Mouse (Mus musculus): ENCODE data around the gene Rims1. TPM values are rescaled to one million over a fixed set of nuclear protein-coding genes. Genes with fewer than 3 reads are reported as not detected.

Rims1 gene
- polyA plus RNA-seq, 1 experiment, result 0.40 TPM

DNA sequence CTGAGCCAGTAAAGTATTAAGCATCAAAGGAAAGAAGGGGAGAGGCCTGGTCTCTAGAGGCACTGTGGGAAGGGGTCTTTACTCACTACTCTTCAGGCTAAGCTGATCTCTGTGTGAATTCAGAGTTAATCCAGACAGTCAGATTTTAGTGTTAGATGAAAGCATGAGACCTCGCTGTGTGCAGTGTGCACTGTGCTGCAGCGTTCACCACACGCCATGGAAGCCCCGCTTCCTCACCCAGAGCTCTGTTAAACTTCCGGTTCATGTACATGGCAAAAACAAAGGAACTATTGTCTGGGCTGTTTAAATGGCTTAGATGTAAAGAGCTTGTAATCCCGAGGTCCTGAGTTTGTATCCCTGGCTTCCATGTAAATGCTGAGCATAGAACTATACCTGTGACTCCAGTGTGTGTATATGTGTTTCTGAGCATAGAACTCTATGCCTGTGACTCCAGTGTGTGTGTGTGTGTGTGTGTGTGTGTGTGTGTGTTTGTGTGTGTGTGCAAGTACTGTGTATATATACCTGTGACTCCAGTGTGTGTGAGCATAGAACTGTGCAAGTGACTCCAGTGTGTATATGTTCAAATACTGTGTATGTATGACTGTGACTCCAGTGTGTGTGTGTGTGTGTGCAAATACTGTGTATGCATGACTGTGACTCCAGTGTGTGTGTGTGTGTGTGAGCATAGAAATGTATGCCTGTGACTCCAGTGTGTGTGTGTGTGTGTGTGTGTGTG is 484.7 kb downstream of the Rims1 start:
- no peaks in the 10 kb centered on the region for H3K4me1 ChIP-seq (ENCODE audit: control insufficient read depth, insufficient read depth, low read length)
- no peak overlapping the region for H3K4me3 ChIP-seq (ENCODE audit: insufficient read depth, low read length)
- no peak overlapping the region for H3K27ac ChIP-seq (ENCODE audit: insufficient read depth, low read length)
- TF ChIP-seq CTCF (IDR thresholded peaks at IDR 0.05; ENCODE audit: borderline replicate concordance, insufficient read depth, low read length), result no peak
- no peak for TF ChIP-seq POLR2A (IDR thresholded peaks at IDR 0.05; ENCODE audit: low read depth, low read length)

DNA sequence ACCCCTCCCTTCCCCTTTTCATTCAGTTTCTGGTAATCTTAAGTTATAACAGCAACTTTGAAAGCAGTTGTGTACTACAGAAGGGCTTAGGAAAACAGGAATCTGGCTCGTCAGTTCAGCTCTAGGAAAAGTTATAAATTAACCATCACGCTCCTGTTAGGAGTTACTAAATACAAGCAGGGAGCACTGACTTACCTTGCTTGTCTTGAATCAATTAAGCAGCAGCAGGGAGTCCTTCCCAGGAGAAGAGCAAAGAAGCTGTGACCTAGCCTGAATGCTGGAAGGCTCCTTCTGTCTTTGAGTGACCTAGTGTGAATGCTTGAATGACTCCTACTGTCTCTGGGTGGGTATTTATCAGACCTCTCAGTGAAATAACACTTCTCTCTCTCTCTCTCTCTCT is 490.3 kb downstream of the Rims1 start:
- TF ChIP-seq CTCF (IDR thresholded peaks at IDR 0.05; ENCODE audit: borderline replicate concordance, insufficient read depth, low read length) (no peak), POLR2A (IDR thresholded peaks at IDR 0.05; ENCODE audit: low read depth, low read length) (no peak)
- Histone ChIP-seq H3K4me3 (ENCODE audit: insufficient read depth, low read length) (no peak overlapping the region), H3K4me1 (ENCODE audit: control insufficient read depth, insufficient read depth, low read length) (no peaks in the 10 kb centered on the region)

DNA sequence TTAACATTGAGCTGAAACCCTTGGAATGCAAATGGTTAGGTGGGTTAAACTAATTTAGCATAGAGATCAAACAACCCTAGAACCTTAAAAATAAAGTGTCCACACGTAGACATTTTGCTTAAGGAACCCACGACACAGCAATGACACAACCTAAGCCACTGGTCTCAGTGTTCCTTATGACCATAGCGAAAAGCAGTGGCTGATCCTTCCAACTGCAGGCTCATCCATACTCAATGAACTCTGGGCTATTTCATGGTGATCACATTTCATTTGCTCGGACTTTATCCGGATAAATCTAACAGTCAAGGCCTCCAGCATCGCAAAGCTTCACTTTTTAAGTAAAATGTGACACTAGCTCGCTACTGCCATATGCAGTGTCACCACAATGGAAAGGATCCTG is 494.3 kb downstream of the Rims1 start:
- no peak overlapping the region for H3K27ac ChIP-seq (ENCODE audit: insufficient read depth, low read length)
- TF ChIP-seq CTCF (IDR thresholded peaks at IDR 0.05; ENCODE audit: borderline replicate concordance, insufficient read depth, low read length) (no peak), POLR2A (IDR thresholded peaks at IDR 0.05; ENCODE audit: low read depth, low read length) (no peak)
- H3K4me1 ChIP-seq (ENCODE audit: control insufficient read depth, insufficient read depth, low read length), result no peaks in the 10 kb centered on the region
- no peak overlapping the region for H3K4me3 ChIP-seq (ENCODE audit: insufficient read depth, low read length)

More for the DNA sequence above, 490.3 kb downstream of the Rims1 start:
- H3K27ac ChIP-seq (ENCODE audit: insufficient read depth, low read length), result no peak overlapping the region

DNA sequence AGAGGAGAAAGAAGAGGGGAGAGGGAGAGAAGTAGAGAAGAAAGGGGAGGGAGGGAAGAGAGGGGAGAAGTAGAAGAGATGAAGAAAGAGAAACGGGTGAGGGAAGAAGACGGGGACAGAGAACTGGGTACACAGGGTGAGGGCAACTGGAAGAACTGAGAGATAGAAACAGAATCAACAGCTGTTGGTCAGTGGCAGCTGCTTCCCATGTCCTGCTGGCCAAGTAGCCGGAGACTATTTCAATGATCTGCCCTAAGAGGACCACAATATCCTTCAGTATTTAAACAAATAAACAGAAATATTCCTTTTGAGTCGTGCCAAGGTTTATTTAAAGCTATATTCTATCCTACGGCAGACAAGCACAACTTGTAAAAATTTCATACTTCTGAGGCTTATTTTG is 499.3 kb downstream of the Rims1 start:
- TF ChIP-seq POLR2A (IDR thresholded peaks at IDR 0.05; ENCODE audit: low read depth, low read length) (no peak), CTCF (IDR thresholded peaks at IDR 0.05; ENCODE audit: borderline replicate concordance, insufficient read depth, low read length) (no peak)
- H3K4me1 ChIP-seq (ENCODE audit: control insufficient read depth, insufficient read depth, low read length), result no peaks in the 10 kb centered on the region

DNA sequence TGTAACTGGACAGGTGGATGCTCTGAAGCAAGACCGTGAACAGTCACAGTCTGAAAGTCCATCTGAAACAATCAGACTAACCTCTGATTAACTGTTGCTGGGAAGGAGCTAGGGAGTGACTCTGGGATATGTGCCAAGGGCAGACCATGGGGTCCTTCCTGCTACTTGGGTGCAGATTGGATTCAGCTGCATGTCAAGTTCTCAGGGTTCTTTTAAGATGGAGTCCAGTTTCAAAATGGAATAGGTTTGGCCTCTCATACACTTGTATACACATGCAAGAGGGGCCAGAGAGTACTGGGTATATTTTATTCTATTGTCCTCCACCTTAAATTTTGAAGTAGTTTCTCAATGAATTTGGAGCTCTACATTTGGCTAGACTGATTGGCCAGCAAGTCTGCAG is 499.9 kb downstream of the Rims1 start:
- TF ChIP-seq CTCF (IDR thresholded peaks at IDR 0.05; ENCODE audit: borderline replicate concordance, insufficient read depth, low read length) (no peak), POLR2A (IDR thresholded peaks at IDR 0.05; ENCODE audit: low read depth, low read length) (no peak)
- H3K4me1 ChIP-seq (ENCODE audit: control insufficient read depth, insufficient read depth, low read length), result no peaks in the 10 kb centered on the region
- no peak overlapping the region for H3K27ac ChIP-seq (ENCODE audit: insufficient read depth, low read length)
- H3K4me3 ChIP-seq (ENCODE audit: insufficient read depth, low read length), result no peak overlapping the region

More for the DNA sequence above, 499.3 kb downstream of the Rims1 start:
- no peak overlapping the region for H3K27ac ChIP-seq (ENCODE audit: insufficient read depth, low read length)
- no peak overlapping the region for H3K4me3 ChIP-seq (ENCODE audit: insufficient read depth, low read length)

DNA sequence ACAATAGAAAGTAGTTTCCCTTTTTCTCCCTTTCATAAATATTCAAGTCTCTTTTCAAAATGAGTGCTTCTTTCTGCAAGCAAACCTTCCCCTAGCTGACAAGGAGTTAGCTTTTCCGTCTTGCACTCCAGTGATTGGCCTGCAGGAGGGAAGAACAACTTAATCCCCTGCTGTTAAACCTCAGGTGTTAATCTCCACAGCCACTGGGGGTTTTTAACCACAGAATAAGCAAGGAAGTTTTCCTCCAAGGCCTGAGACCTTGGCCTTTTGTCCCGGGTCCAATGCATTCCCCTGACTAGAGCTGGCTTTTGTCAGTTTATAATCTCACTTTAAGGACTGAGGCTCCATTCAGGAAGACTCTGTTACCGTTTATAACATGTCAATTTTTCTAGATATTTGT is 511.8 kb downstream of the Rims1 start:
- no peak for TF ChIP-seq POLR2A (IDR thresholded peaks at IDR 0.05; ENCODE audit: low read depth, low read length)
- no peak for TF ChIP-seq CTCF (IDR thresholded peaks at IDR 0.05; ENCODE audit: borderline replicate concordance, insufficient read depth, low read length)
- H3K4me3 ChIP-seq (ENCODE audit: insufficient read depth, low read length), result no peak overlapping the region
- no peak overlapping the region for H3K27ac ChIP-seq (ENCODE audit: insufficient read depth, low read length)
- no peaks in the 10 kb centered on the region for H3K4me1 ChIP-seq (ENCODE audit: control insufficient read depth, insufficient read depth, low read length)

DNA sequence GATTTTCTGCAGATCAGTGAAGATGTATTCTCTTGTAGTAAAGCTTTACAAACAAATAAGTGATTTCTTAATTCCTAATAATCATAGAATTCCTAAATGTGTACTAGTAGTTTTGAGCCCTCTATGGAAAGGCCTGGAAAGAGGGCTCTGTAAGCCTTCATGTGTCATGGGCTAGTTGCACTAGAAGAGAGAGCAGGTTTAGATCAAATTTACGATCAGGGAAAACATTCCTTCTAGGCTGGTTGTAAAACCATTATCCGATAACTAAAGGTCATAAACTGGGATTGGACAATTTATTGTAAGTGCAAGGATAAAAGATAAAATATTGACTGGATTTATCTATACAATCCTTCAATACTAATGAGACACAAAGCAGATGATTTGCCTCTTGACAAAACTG is 512.5 kb downstream of the Rims1 start:
- no peak overlapping the region for H3K4me3 ChIP-seq (ENCODE audit: insufficient read depth, low read length)
- no peak overlapping the region for H3K27ac ChIP-seq (ENCODE audit: insufficient read depth, low read length)
- H3K4me1 ChIP-seq (ENCODE audit: control insufficient read depth, insufficient read depth, low read length), result no peaks in the 10 kb centered on the region
- TF ChIP-seq CTCF (IDR thresholded peaks at IDR 0.05; ENCODE audit: borderline replicate concordance, insufficient read depth, low read length), result no peak
- no peak for TF ChIP-seq POLR2A (IDR thresholded peaks at IDR 0.05; ENCODE audit: low read depth, low read length)

DNA sequence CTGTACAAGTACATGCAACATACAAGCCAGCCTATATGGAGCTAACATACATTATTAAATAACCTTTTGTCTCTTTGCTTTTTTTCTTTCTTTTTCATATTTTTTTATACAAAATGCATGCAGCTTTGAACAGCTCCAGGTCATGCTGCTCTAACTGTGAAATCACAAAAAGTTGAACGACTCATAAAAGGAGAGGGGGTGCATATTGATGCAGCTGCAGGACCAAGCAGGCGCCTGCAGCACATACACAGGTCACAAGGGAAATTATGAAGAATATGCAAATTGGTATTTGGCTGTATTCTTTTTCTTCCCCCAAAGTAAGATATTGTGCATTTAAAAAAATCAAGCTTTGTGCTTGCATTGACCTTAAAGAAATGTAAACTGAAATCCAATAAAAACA is 519.0 kb downstream of the Rims1 start:
- no peak overlapping the region for H3K4me3 ChIP-seq (ENCODE audit: insufficient read depth, low read length)
- TF ChIP-seq CTCF (IDR thresholded peaks at IDR 0.05; ENCODE audit: borderline replicate concordance, insufficient read depth, low read length), result no peak
- no peak for TF ChIP-seq POLR2A (IDR thresholded peaks at IDR 0.05; ENCODE audit: low read depth, low read length)
- H3K27ac ChIP-seq (ENCODE audit: insufficient read depth, low read length), result no peak overlapping the region
- no peaks in the 10 kb centered on the region for H3K4me1 ChIP-seq (ENCODE audit: control insufficient read depth, insufficient read depth, low read length)

DNA sequence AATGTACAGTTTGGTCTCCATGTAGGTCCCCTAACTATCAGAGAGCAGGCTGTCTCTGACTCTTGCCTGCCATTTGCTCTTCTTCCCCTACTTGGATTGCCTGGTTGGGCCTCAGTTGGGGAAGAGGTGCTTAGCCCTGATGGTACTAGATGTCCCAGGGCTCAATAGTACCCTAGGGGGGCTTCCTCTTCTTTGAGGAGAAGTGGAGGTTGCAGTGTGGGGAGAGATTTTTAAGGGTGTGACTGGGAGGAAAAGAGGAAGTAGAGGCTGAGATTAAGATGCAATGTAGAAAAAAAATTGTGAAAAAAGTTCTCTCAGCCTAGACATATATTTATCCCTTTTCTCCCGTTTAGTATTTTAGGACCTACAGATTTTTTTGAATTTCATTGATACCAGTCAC is 525.8 kb downstream of the Rims1 start:
- H3K4me3 ChIP-seq (ENCODE audit: insufficient read depth, low read length), result no peak overlapping the region
- H3K4me1 ChIP-seq (ENCODE audit: control insufficient read depth, insufficient read depth, low read length), result no peaks in the 10 kb centered on the region
- no peak overlapping the region for H3K27ac ChIP-seq (ENCODE audit: insufficient read depth, low read length)
- no peak for TF ChIP-seq CTCF (IDR thresholded peaks at IDR 0.05; ENCODE audit: borderline replicate concordance, insufficient read depth, low read length)
- TF ChIP-seq POLR2A (IDR thresholded peaks at IDR 0.05; ENCODE audit: low read depth, low read length), result no peak

DNA sequence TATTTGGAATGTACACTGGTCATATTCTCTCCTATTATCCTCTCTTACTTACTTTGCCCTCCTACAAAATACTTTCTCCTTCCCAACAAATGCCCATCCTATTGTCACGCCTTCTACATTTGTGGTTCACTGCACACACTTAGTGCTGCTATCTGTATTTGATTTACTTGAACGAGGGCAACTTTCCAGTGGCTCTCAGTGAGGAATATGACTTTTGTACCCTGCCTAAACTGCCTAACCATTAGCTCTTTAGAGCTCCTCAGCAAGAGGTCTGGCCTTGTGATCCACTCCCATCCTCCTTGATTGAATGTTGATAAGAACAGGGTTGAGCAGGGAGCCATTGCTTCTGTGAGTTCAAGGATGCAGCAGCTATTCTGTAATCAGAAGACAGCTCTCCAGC is 531.7 kb downstream of the Rims1 start:
- TF ChIP-seq CTCF (IDR thresholded peaks at IDR 0.05; ENCODE audit: borderline replicate concordance, insufficient read depth, low read length) (no peak), POLR2A (IDR thresholded peaks at IDR 0.05; ENCODE audit: low read depth, low read length) (no peak)
- Histone ChIP-seq H3K27ac (ENCODE audit: insufficient read depth, low read length) (no peak overlapping the region), H3K4me3 (ENCODE audit: insufficient read depth, low read length) (no peak overlapping the region), H3K4me1 (ENCODE audit: control insufficient read depth, insufficient read depth, low read length) (no peaks in the 10 kb centered on the region)
